Mouse (Mus musculus) retina, postnatal 7 days (tissue): ENCODE measurements at regions not wholly inside any gene's neighbourhood (a gene's known extent, or its start where the extent isn't known, plus 50 kb on each side); places are given as distances from the start of the nearest gene placed in this dataset.

Source experiments
- DNase-seq: peaks from one replicate; pipeline ENCODE4 v3.0.0-alpha.2; 2012; ENCODE audit warnings: low read depth, low spot score

- no peak for DNase-seq
Measured at GRCm38 (mm10) chr8:96929901-96930300, 1041.6 kb upstream of the Got2 start.

GRCm38 (mm10) chr8:96880956-96881355 lies 992.6 kb upstream of the Got2 start:
- DNase-seq, result no peak

GRCm38 (mm10) chr8:96878793-96879192 lies 990.4 kb upstream of the Got2 start:
- DNase-seq, result no peak

GRCm38 (mm10) chr8:96873465-96874094 lies 985.2 kb upstream of the Got2 start:
- DNase-seq, result no peak

- no peak for DNase-seq
Measured at GRCm38 (mm10) chr8:96868178-96869080, 980.1 kb upstream of the Got2 start.

GRCm38 (mm10) chr8:96864606-96865005 lies 976.3 kb upstream of the Got2 start:
- no peak for DNase-seq

- no peak for DNase-seq
Measured at GRCm38 (mm10) chr8:96860870-96861462, 972.6 kb upstream of the Got2 start.

- DNase-seq, result peak; percentile 23
Measured at GRCm38 (mm10) chr8:96843566-96843965, 955.2 kb upstream of the Got2 start.

GRCm38 (mm10) chr8:96835532-96835931 lies 947.2 kb upstream of the Got2 start:
- no peak for DNase-seq

GRCm38 (mm10) chr8:96834673-96835072 lies 946.3 kb upstream of the Got2 start:
- DNase-seq, result no peak

- DNase-seq, result no peak
Measured at GRCm38 (mm10) chr8:96829253-96829652, 940.9 kb upstream of the Got2 start.

- no peak for DNase-seq
Measured at GRCm38 (mm10) chr8:96810550-96810949, 922.2 kb upstream of the Got2 start.
